Mouse (Mus musculus) liver, postnatal 0 days (tissue): ENCODE data around the gene Fndc10.

Source experiments
- CTCF ChIP-seq: sonication (generic); IDR thresholded peaks from 2 replicates; pipeline ENCODE4 v1.5.1; 2016; ENCODE audit warnings: antibody characterized with exemption, low read depth
- EP300 ChIP-seq: IDR thresholded peaks from 2 replicates; pipeline ENCODE4 v1.6.1; 2016; ENCODE audit warnings: antibody characterized with exemption, low read depth, mild to moderate bottlenecking

- no peak for TF ChIP-seq EP300
- no peak for TF ChIP-seq CTCF
Measured at GRCm38 (mm10) chr4:155695531-155696062, 1.5 kb downstream of the Fndc10 start.
